Comparison of ENCODE assay signal across 8 mouse cellular contexts in genomic region chrX:72908404-72908741, GRCm38 (mm10). TPM values are rescaled to one million over a fixed set of nuclear protein-coding genes. Genes with fewer than 3 reads are reported as not detected.
A peak's percentile ranks its signal among the peaks of the same experiment; 100 is the strongest.
DNase-seq lines count a peak whose midpoint lies in the region; ATAC-seq and TF ChIP-seq lines count a peak whose summit lies in the region.

No protein-coding gene starts in this region.

- H3K27me3 ChIP-seq in heart, postnatal 0 days (ENCODE audit: control insufficient read depth, insufficient read depth, low read length) = no peaks in the 10 kb centered on the region
- no peaks in the 10 kb centered on the region for H3K27me3 ChIP-seq in G1E (ENCODE audit: insufficient read depth, low read length)
- no peaks in the 10 kb centered on the region for H3K27me3 ChIP-seq in embryonic facial prominence, embryonic 11.5 days (ENCODE audit: control insufficient read depth, insufficient read depth, low read length)
- no peaks in the 10 kb centered on the region for H3K27me3 ChIP-seq in midbrain, embryonic 12.5 days

- DNase-seq in heart, postnatal 0 days (ENCODE audit: low spot score) = peak; percentile 27
- no peak for DNase-seq in heart, adult 11 months
- peak; percentile 2 for DNase-seq in G1E (ENCODE audit: low spot score)
- peak; percentile 73 for DNase-seq in embryonic facial prominence, embryonic 11.5 days (ENCODE audit: low spot score)
- peak; percentile 66 for DNase-seq in kidney, adult 9 months
- DNase-seq in T-cell, adult 2 months (ENCODE audit: low spot score) = no peak
- no peak for DNase-seq in adrenal gland, adult (ENCODE audit: inconsistent age in 2 of 2, low spot score in 1 of 2)

- no peak overlapping the region for H3K4me3 ChIP-seq in heart, postnatal 0 days (ENCODE audit: low read depth, low read length)
- no peak overlapping the region for H3K4me3 ChIP-seq in G1E (ENCODE audit: low read depth, low read length)
- no peak overlapping the region for H3K4me3 ChIP-seq in embryonic facial prominence, embryonic 11.5 days (ENCODE audit: low read depth, low read length)
- no peak overlapping the region for H3K4me3 ChIP-seq in midbrain, embryonic 12.5 days

- H3K4me2 ChIP-seq in heart, postnatal 0 days (ENCODE audit: low read depth, low read length) = no peak overlapping the region
- no peak overlapping the region for H3K4me2 ChIP-seq in embryonic facial prominence, embryonic 11.5 days (ENCODE audit: low read depth, low read length)
- H3K4me2 ChIP-seq in midbrain, embryonic 12.5 days (replicated peaks) = no peak overlapping the region

- H3K36me3 ChIP-seq in heart, postnatal 0 days (replicated peaks; ENCODE audit: control insufficient read depth, insufficient read depth, low read length) = no peaks in the 10 kb centered on the region
- peaks cover 8% of the 10 kb centered on the region for H3K36me3 ChIP-seq in G1E (replicated peaks)
- H3K36me3 ChIP-seq in embryonic facial prominence, embryonic 11.5 days (replicated peaks; ENCODE audit: control insufficient read depth, insufficient read depth, low read depth, low read length) = no peaks in the 10 kb centered on the region
- H3K36me3 ChIP-seq in midbrain, embryonic 12.5 days = no peaks in the 10 kb centered on the region

- WGBS in heart, postnatal 0 days = 10% methylated on average over 2 of the region's 2 CpGs
- 21% methylated on average over 2 of the region's 2 CpGs for WGBS in embryonic facial prominence, embryonic 11.5 days
- WGBS in midbrain, embryonic 12.5 days = 20% methylated on average over 2 of the region's 2 CpGs

- no peaks in the 10 kb centered on the region for H3K4me1 ChIP-seq in heart, postnatal 0 days (ENCODE audit: control insufficient read depth, insufficient read depth)
- no peaks in the 10 kb centered on the region for H3K4me1 ChIP-seq in G1E (ENCODE audit: insufficient read depth, low read depth, low read length)
- H3K4me1 ChIP-seq in embryonic facial prominence, embryonic 11.5 days (ENCODE audit: control insufficient read depth, insufficient read depth, low read length) = no peaks in the 10 kb centered on the region
- H3K4me1 ChIP-seq in midbrain, embryonic 12.5 days = no peaks in the 10 kb centered on the region

- no peaks in the 10 kb centered on the region for H3K9me3 ChIP-seq in heart, postnatal 0 days (replicated peaks; ENCODE audit: control insufficient read depth, low read length)
- no peaks in the 10 kb centered on the region for H3K9me3 ChIP-seq in G1E (replicated peaks)
- no peaks in the 10 kb centered on the region for H3K9me3 ChIP-seq in embryonic facial prominence, embryonic 11.5 days (replicated peaks; ENCODE audit: control insufficient read depth, low read length)
- H3K9me3 ChIP-seq in midbrain, embryonic 12.5 days = no peaks in the 10 kb centered on the region

- peak; percentile 24; the same call in 1 of the 2 replicates for ATAC-seq in heart, postnatal 0 days (ENCODE audit: insufficient read depth, low read depth)
- no peak for ATAC-seq in G1E (ENCODE audit: extremely low read depth, insufficient number of reproducible peaks, low FRiP score, poor library complexity, severe bottlenecking)
- ATAC-seq in embryonic facial prominence, embryonic 11.5 days (replicated peaks; ENCODE audit: insufficient number of reproducible peaks, low FRiP score, low TSS enrichment, low read depth) = no peak
- ATAC-seq in midbrain, embryonic 12.5 days (ENCODE audit: low FRiP score, low read depth) = peak; percentile 78

- H3K27ac ChIP-seq in heart, postnatal 0 days (ENCODE audit: low read depth) = no peak overlapping the region
- H3K27ac ChIP-seq in embryonic facial prominence, embryonic 11.5 days (replicated peaks; ENCODE audit: low read depth, low read length) = no peak overlapping the region
- H3K27ac ChIP-seq in midbrain, embryonic 12.5 days (replicated peaks) = no peak overlapping the region

- no peak overlapping the region for H3K9ac ChIP-seq in heart, postnatal 0 days (replicated peaks; ENCODE audit: low read depth, low read length)
- H3K9ac ChIP-seq in embryonic facial prominence, embryonic 11.5 days (replicated peaks; ENCODE audit: low read length) = no peak overlapping the region
- no peak overlapping the region for H3K9ac ChIP-seq in midbrain, embryonic 12.5 days (replicated peaks)

- peak; percentile 56 for TF ChIP-seq CTCF in heart, postnatal 0 days (IDR thresholded peaks at IDR 0.05; ENCODE audit: low read depth)
- no peak for TF ChIP-seq CTCF in G1E (IDR thresholded peaks at IDR 0.05; ENCODE audit: low read depth, low read length)

- TF ChIP-seq EP300 in heart, postnatal 0 days (IDR thresholded peaks at IDR 0.05; ENCODE audit: low read depth) = no peak

RNA-seq across cellular contexts. Expression of gene Cetn2, which starts 9.8 kb away (rescaled TPM):
- total RNA-seq in heart, postnatal 0 days (2014; rRNA removed; ENCODE audit: low replicate concordance) = 16.8 and 24.7 TPM in 2 replicates
- 62.0 and 62.5 TPM in 2 replicates for polyA plus RNA-seq in heart, postnatal 0 days (2015; fragmentation: Nextera tagmentation; extraction: Ambion mirVana)
- total RNA-seq in G1E (2014; fragmentation: Nextera tagmentation) = 18.5 and 22.1 TPM in 2 replicates
- total RNA-seq in G1E (2017) = 140 and 157 TPM in 2 replicates
- polyA plus RNA-seq in G1E (2012) = 3.2 and 4.6 TPM in 2 replicates
- polyA plus RNA-seq in embryonic facial prominence, embryonic 11.5 days (2014; fragmentation: Nextera tagmentation; extraction: Ambion mirVana) = 114 and 127 TPM in 2 replicates
- polyA plus RNA-seq in midbrain, embryonic 12.5 days (2016; fragmentation: Nextera tagmentation; extraction: Ambion mirVana) = 99.1 and 107 TPM in 2 replicates

RNA-seq across cellular contexts. Expression of gene Nsdhl, which starts 10.0 kb away (rescaled TPM):
- 5.6 and 12.6 TPM in 2 replicates for total RNA-seq in heart, postnatal 0 days (2014; rRNA removed; ENCODE audit: low replicate concordance)
- polyA plus RNA-seq in heart, postnatal 0 days (2015; fragmentation: Nextera tagmentation; extraction: Ambion mirVana) = 11.8 and 12.7 TPM in 2 replicates
- total RNA-seq in G1E (2014; fragmentation: Nextera tagmentation) (41.9 and 47.8 TPM in 2 replicates), G1E (2017) (50.2 and 51.2 TPM in 2 replicates)
- 1.9 and 2.0 TPM in 2 replicates for polyA plus RNA-seq in G1E (2012)
- 37.0 and 42.3 TPM in 2 replicates for polyA plus RNA-seq in embryonic facial prominence, embryonic 11.5 days (2014; fragmentation: Nextera tagmentation; extraction: Ambion mirVana)
- 38.5 and 43.0 TPM in 2 replicates for polyA plus RNA-seq in midbrain, embryonic 12.5 days (2016; fragmentation: Nextera tagmentation; extraction: Ambion mirVana)

Comparison
In these comparisons a context has a peak if more than half of its experiments do, and no peak if none do; other contexts are left out.
1. DNase-seq: peak in heart, postnatal 0 days (single experiment), G1E (single experiment), embryonic facial prominence, embryonic 11.5 days (single experiment) and kidney, adult 9 months (single experiment); none in heart, adult 11 months (single experiment), T-cell, adult 2 months (single experiment) and adrenal gland, adult (0 of 2).
2. ATAC-seq: peak in heart, postnatal 0 days (single experiment) and midbrain, embryonic 12.5 days (single experiment); none in G1E (single experiment) and embryonic facial prominence, embryonic 11.5 days (single experiment).
3. RNA of gene Cetn2, which starts 9.8 kb away (polyA plus RNA-seq): 114 to 127 TPM in embryonic facial prominence, embryonic 11.5 days, 99.1 to 107 TPM in midbrain, embryonic 12.5 days and 62.0 to 62.5 TPM in heart, postnatal 0 days; 3.2 to 4.6 TPM in G1E; every median in the first group is over 10 times any median in the second.